Mouse (Mus musculus) stomach, postnatal 0 days (tissue): ENCODE measurements around the gene Akap8l.

Source experiments
- CTCF ChIP-seq: IDR thresholded peaks from 2 replicates; pipeline ENCODE4 v1.5.1; 2016; ENCODE audit warnings: antibody characterized with exemption, low read depth, mild to moderate bottlenecking, moderate library complexity
- EP300 ChIP-seq: optimal IDR thresholded peaks from 2 replicates; pipeline ENCODE3; 2016; ENCODE audit warnings: antibody characterized with exemption

DNA sequence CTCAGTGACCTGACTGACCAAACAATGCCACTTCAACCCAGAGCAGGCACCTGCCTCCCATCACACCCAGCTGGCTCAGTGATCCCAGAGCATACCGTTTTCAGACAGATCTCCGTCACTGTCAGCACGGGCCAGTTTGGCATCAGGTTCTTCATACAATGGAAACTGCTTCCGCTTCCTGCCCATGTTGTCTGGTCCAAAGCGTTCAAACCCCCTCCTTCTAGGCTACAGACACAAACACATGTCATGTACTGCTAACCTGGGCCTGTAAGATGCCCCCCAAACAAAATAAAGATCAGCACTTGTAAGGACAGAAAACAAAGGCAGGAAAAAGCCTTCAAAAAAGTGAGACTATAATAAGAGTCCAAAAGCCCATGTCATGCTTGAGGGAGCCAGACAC, 34.8 kb downstream of the Akap8l start:
- TF ChIP-seq CTCF: no peak
- TF ChIP-seq EP300: no peak
